Mouse (Mus musculus) fat pad, adult 2 months (tissue): ENCODE measurements around the gene Mup17.
"Not testable (repeated sequence)": the region's sequence is repeated elsewhere in the genome, so short reads cannot be mapped to it uniquely, and the experiment has no call there.

Source experiments
- DNase-seq: peaks from one replicate; pipeline ENCODE4 v3.0.0-alpha.2; 2011; ENCODE audit warnings: low read depth, low spot score; ENCODE audit errors: extremely low read depth

Mup17 gene

DNA sequence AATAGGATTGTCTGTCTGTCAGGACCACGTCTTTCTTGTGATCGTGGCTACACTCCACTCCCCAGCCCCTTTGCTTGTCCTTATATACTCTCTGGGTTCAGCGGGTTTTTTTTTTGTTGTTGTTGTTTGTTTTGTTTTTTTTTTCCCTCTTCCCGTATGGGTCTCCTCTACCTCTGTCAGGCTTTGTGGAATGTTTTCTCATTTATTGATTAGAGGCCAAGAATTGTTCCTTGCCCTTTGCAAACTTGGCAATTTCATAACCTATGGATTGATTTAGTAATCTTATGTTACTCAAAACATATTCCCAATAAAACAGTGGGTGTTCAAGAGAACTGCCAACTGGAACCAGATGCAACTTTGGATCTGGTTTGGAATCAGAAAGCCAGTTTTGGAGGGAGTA, at the start of gene Mup17:
Gene Mup17 (minus strand): TSS at position 101 of the 400 bp plus-strand sequence.
- DNase-seq = not testable (repeated sequence)

- not testable (repeated sequence) for DNase-seq
Observed at GRCm38 (mm10) chr4:61571561-61571960, 24.1 kb downstream of the Mup17 start.

DNA sequence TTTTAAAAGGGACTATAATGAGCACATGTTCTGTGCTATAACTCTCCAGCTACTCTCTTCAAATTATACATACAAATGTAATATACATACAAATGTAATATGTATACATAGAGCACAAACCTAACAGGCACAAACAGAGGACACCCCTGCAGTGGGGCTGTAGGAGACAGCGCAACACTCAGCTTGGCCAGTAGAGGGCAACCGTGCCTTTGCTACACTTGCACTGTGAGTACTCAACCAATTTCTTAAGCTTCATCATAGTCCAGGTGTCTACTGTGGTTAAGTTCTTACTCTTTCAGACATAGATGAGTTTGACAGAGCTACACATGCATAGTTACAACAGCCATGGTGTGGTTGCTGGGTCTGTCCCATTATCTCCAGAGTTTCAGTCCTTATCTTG, 39.8 kb downstream of the Mup17 start:
- DNase-seq = not testable (repeated sequence)
